Mouse (Mus musculus) ES-Bruce4 (cell line): ENCODE data around the gene Rimklb. TPM values are rescaled to one million over a fixed set of nuclear protein-coding genes. Genes with fewer than 3 reads are reported as not detected.

Experiments used
- H3K27ac ChIP-seq: 2 replicates; pipeline ENCODE4 v1.5.1; 2012; ENCODE audit warnings: low read length, inconsistent platforms; ENCODE audit not compliant: insufficient read depth
- H3K27me3 ChIP-seq: 2 replicates; pipeline ENCODE4 v1.6.1; 2012; ENCODE audit warnings: mild to moderate bottlenecking, low read length, inconsistent platforms; ENCODE audit not compliant: control insufficient read depth, poor library complexity, insufficient read depth, severe bottlenecking
- H3K36me3 ChIP-seq: 2 replicates; pipeline ENCODE4 v1.6.1; 2012; ENCODE audit warnings: inconsistent platforms, mild to moderate bottlenecking, low read length, moderate library complexity; ENCODE audit not compliant: control insufficient read depth, poor library complexity, insufficient read depth, severe bottlenecking
- H3K4me1 ChIP-seq: one replicate; pipeline ENCODE4 v1.8.1; 2011; ENCODE audit warnings: low read length; ENCODE audit not compliant: control insufficient read depth, insufficient read depth
- H3K4me3 ChIP-seq: 2 replicates; pipeline ENCODE4 v1.5.1; 2011; ENCODE audit warnings: low read depth, mild to moderate bottlenecking, low read length
- H3K9ac ChIP-seq: 2 replicates; pipeline ENCODE4 v1.6.1; 2012; ENCODE audit warnings: low read depth, mild to moderate bottlenecking, inconsistent platforms; ENCODE audit not compliant: poor library complexity, severe bottlenecking
- H3K9me3 ChIP-seq: replicated peaks from 2 replicates; pipeline ENCODE4 v1.6.1; 2012; ENCODE audit warnings: mild to moderate bottlenecking, low read length, inconsistent platforms; ENCODE audit not compliant: control insufficient read depth, poor library complexity, insufficient read depth, severe bottlenecking
- CTCF ChIP-seq: IDR thresholded peaks from one replicate; pipeline ENCODE4 v1.8.1; 2011; ENCODE audit warnings: low read depth, low read length
- EP300 ChIP-seq: IDR thresholded peaks from 2 replicates; pipeline ENCODE4 v1.6.1; 2011; ENCODE audit warnings: low read depth, low read length; ENCODE audit not compliant: insufficient read depth
- POLR2A ChIP-seq: IDR thresholded peaks from one replicate; pipeline ENCODE4 v1.8.1; 2011; ENCODE audit warnings: low read length; ENCODE audit not compliant: insufficient read depth
- polyA plus RNA-seq: library from polyadenylated mRNA; stranded (reverse); fragments of >200 nt; gene quantifications from 2 replicates; pipeline ENCODE4 v1.2.4, GENCODE M21; 2011; ENCODE audit warnings: low read depth; ENCODE audit not compliant: missing spikeins, insufficient read depth, insufficient read length

Rimklb gene
- polyA plus RNA-seq, 1 experiment = 87.4 TPM

GRCm38 (mm10) chr6:122534032-122534431 is 35.5 kb upstream of the Rimklb start:
- Histone ChIP-seq H3K36me3 (no peaks in the 10 kb centered on the region), H3K9me3 (no peaks in the 10 kb centered on the region), H3K4me1 (no peaks in the 10 kb centered on the region), H3K9ac (no peak overlapping the region), H3K27me3 (no peaks in the 10 kb centered on the region), H3K4me3 (no peak overlapping the region), H3K27ac (no peak overlapping the region)
- no peak for TF ChIP-seq CTCF
- no peak for TF ChIP-seq POLR2A
- no peak for TF ChIP-seq EP300

GRCm38 (mm10) chr6:122532883-122533302 is 34.3 kb upstream of the Rimklb start:
- no peaks in the 10 kb centered on the region for H3K27me3 ChIP-seq
- H3K27ac ChIP-seq = peak overlapping the region; percentile 26; the same call in 1 of the 2 replicates
- H3K4me1 ChIP-seq = no peaks in the 10 kb centered on the region
- peak overlapping the region; percentile 10 for H3K4me3 ChIP-seq
- H3K9ac ChIP-seq = peak overlapping the region; percentile 50
- H3K36me3 ChIP-seq = no peaks in the 10 kb centered on the region
- H3K9me3 ChIP-seq = no peaks in the 10 kb centered on the region
- TF ChIP-seq EP300 (no peak), CTCF (no peak), POLR2A (no peak)

- no peaks in the 10 kb centered on the region for H3K36me3 ChIP-seq
- H3K9ac ChIP-seq = no peak overlapping the region
- no peak for TF ChIP-seq EP300
- no peak for TF ChIP-seq CTCF
- TF ChIP-seq POLR2A = no peak
- H3K4me1 ChIP-seq = no peaks in the 10 kb centered on the region
- no peak overlapping the region for H3K27ac ChIP-seq
- H3K9me3 ChIP-seq = no peaks in the 10 kb centered on the region
- H3K4me3 ChIP-seq = no peak overlapping the region
- H3K27me3 ChIP-seq = no peaks in the 10 kb centered on the region
Measured at GRCm38 (mm10) chr6:122531466-122532174, 33.1 kb upstream of the Rimklb start.

GRCm38 (mm10) chr6:122528136-122528535 is 29.6 kb upstream of the Rimklb start:
- Histone ChIP-seq H3K4me3 (no peak overlapping the region), H3K27me3 (no peaks in the 10 kb centered on the region), H3K9ac (no peak overlapping the region), H3K9me3 (no peaks in the 10 kb centered on the region), H3K27ac (no peak overlapping the region), H3K36me3 (no peaks in the 10 kb centered on the region), H3K4me1 (no peaks in the 10 kb centered on the region)
- TF ChIP-seq CTCF = peak; percentile 24
- TF ChIP-seq EP300 = no peak
- TF ChIP-seq POLR2A = no peak

- H3K27me3 ChIP-seq = no peaks in the 10 kb centered on the region
- no peaks in the 10 kb centered on the region for H3K36me3 ChIP-seq
- H3K27ac ChIP-seq = no peak overlapping the region
- H3K4me3 ChIP-seq = no peak overlapping the region
- no peak overlapping the region for H3K9ac ChIP-seq
- H3K4me1 ChIP-seq = peaks cover 3% of the 10 kb centered on the region
- H3K9me3 ChIP-seq = no peaks in the 10 kb centered on the region
- TF ChIP-seq CTCF = no peak
Measured at GRCm38 (mm10) chr6:122527596-122527995, 29.0 kb upstream of the Rimklb start.

- Histone ChIP-seq H3K36me3 (no peaks in the 10 kb centered on the region), H3K27ac (no peak overlapping the region), H3K27me3 (no peaks in the 10 kb centered on the region), H3K4me1 (peaks cover 5% of the 10 kb centered on the region), H3K9me3 (no peaks in the 10 kb centered on the region), H3K9ac (peak overlapping the region; percentile 45; the same call in 1 of the 2 replicates), H3K4me3 (no peak overlapping the region)
- TF ChIP-seq POLR2A = no peak
- TF ChIP-seq CTCF = peak; percentile 32
- no peak for TF ChIP-seq EP300
Measured at GRCm38 (mm10) chr6:122523289-122523688, 24.7 kb upstream of the Rimklb start.
